Mouse (Mus musculus): ENCODE measurements around the gene Sart1. TPM values are rescaled to one million over a fixed set of nuclear protein-coding genes. Genes with fewer than 3 reads are reported as not detected.
A peak's percentile ranks its signal among the peaks of the same experiment; 100 is the strongest.
"Not testable (repeated sequence)": the region's sequence is repeated elsewhere in the genome, so short reads cannot be mapped to it uniquely, and the experiment has no call there.

Gene Sart1
- polyA plus RNA-seq, 1 experiment from 2014 or later = 88.8 TPM

DNA sequence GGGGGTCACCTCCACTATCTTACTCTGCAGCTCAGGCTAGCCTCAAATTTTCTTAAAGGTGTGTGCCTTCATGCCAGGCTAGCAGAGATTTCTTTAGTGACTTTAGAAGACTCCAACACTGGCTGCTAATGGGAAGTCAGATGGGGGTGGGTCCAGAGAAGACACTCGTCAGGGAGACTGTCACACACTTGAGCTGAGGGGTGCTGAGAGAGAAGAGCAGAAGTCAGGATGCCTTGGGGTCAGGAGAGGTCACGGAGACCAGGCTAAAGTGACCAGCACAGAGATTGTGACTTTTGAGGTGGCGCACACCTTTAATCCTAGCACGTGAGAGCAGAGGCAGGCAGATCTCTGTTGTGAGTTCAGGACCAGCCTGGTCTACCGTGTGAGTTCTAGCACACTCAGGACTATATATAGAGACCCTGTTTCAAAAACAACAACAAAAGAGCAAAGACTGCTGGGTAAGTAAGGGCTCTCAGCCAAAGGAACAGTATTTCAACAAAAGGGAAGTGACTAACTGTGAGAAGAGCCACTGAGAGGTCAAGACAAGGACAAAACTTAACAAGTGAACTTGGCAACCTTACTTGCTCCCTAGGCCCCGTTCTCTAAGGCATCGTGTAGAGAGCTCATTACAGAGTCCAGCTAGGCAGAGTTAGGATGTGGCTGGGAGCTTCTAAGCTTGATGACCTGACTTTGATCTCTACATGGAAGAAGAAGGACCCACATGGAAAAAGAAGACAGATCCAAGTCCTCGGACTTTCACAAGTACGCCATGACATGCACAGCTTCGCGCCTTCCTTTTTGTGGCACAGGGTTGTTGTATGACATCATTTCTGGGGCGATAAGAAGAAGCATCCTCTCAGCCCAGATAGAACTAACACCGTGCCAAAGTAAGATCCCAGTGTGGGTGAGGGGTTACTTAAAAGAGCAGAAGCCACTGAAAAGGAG, 19.8 kb upstream of the Sart1 start:
- Histone ChIP-seq H3K4me1 (peaks cover 32% of the 10 kb centered on the region), H3K27ac (no peak overlapping the region; the same call in 1 of the 2 replicates), H3K36me3 (0 out of 2 replicates have a peak, but pooled peaks cover 4% of the 10 kb centered on the region), H3K9me3 (no peaks in the 10 kb centered on the region), H3K4me3 (peak overlapping the region; percentile 71; the same call in 1 of the 2 replicates), H3K27me3 (ENCODE audit: insufficient read depth, poor library complexity, severe bottlenecking) (no peaks in the 10 kb centered on the region)
- no peak for DNase-seq (ENCODE audit: low spot score)
- 83% methylated on average over 13 of the region's 13 CpGs for WGBS

DNA sequence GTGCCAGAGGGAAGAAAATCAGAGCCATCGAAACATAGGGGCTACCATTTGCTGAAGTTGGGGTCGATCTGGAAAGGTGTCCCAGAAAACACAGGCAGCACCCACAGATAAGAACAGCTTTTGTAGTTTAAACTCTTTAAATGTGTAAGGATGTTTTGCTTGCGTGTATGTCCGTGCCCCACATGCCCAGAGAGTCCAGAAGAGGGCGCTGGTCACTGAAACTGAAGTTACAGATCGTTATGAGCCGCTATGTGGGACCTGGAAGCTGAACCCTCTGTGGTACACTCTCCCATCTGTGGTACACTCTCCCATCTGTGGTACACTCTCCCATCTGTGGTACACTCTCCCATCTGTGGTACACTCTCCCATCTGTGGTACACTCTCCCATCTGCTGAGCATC, 18.6 kb upstream of the Sart1 start:
- no peaks in the 10 kb centered on the region for H3K9me3 ChIP-seq
- WGBS = 16% methylated on average over 7 of the region's 7 CpGs
- peak; percentile 85 for DNase-seq (ENCODE audit: low spot score)
- H3K4me1 ChIP-seq = peaks cover 32% of the 10 kb centered on the region
- H3K27ac ChIP-seq = peak overlapping the region; percentile 94
- H3K4me3 ChIP-seq = peak overlapping the region; percentile 71
- no peaks in the 10 kb centered on the region for H3K27me3 ChIP-seq (ENCODE audit: insufficient read depth, poor library complexity, severe bottlenecking)
- H3K36me3 ChIP-seq = 0 out of 2 replicates have a peak, but pooled peaks cover 4% of the 10 kb centered on the region

DNA sequence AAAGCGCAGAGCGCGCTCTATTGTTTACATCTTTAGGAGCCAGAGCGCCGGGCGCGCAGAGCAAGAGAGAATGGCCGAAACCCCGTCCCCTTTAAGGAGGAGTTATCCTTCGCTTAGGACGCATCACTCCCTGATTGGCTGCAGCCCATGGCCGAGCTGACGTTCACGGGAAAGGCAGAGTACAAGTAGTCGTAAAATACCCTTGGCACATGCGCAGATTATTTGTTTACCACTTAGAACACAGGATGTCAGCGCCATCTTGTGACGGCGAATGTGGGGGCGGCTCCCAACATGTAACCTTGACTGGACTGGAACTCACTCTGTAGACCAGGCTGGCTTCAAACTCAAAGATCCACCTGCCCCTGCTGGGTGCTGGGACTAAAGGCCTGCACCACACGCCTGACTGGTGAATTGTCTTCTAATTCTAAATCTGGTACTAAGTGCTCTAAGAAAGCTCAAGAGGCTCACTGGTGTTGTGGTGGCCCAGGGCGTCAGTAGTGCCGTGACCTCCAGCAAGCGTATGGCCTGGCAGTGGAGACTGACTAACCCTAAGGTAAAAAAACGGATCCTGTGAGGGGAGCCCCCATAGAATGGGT, 18.1 kb upstream of the Sart1 start:
- DNase-seq (ENCODE audit: low spot score) = peak; percentile 87
- peaks cover 28% of the 10 kb centered on the region for H3K4me1 ChIP-seq
- peak overlapping the region; percentile 94 for H3K27ac ChIP-seq
- H3K27me3 ChIP-seq (ENCODE audit: insufficient read depth, poor library complexity, severe bottlenecking); H3K36me3 ChIP-seq; H3K9me3 ChIP-seq: not testable (repeated sequence)
- 22% methylated on average over 25 of the region's 25 CpGs for WGBS
- H3K4me3 ChIP-seq = peak overlapping the region; percentile 71

DNA sequence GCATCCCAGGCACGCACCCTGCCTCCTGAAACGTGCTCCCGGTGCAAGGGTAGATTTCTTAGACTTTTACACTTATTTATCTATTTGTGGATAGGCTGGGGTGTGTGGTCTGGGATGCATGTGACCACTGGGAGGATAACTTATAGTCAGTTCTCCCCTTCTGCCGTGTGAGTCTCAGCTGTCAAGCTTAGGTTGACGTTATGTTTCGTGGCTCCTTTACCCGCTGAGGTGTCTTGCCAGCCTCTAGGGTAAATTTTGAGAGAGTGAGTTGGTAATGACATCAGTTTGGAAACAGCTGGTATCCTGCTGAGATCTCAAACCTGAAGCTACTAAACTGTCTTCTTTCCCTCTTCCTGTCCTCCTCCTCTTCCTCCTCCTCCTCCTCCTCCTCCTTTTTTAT, 17.4 kb upstream of the Sart1 start:
- no peak for DNase-seq (ENCODE audit: low spot score)
- peak overlapping the region; percentile 57 for H3K4me3 ChIP-seq
- 23% methylated on average over 7 of the region's 7 CpGs for WGBS

DNA sequence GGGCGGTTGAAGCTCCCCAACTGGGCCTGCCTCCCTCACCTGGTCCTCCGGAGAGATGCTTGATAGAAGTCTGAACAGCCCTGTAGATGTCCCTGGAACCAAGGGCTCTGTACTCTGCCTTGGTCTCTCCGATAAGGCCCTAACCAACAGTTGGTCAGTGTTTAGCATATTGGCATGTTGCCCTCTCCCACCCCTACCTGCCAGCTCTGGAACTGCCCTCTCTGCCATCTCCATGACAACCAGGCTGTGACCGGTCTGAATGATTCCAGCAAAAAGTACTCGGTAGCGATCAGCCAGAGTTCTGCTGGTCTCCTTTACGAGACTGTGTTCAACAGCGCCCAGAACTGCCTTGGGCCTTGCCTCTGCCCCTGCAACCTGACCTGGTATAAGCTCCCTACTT, 13.8 kb upstream of the Sart1 start, which contains the start of gene Tsga10ip:
Gene Tsga10ip, minus strand, starts transcription at position 234 of the 400 bp plus-strand sequence.
- no peaks in the 10 kb centered on the region for H3K36me3 ChIP-seq
- 78% methylated on average over 8 of the region's 8 CpGs for WGBS
- peaks cover 20% of the 10 kb centered on the region for H3K4me1 ChIP-seq
- no peaks in the 10 kb centered on the region for H3K9me3 ChIP-seq
- no peaks in the 10 kb centered on the region for H3K27me3 ChIP-seq (ENCODE audit: insufficient read depth, poor library complexity, severe bottlenecking)
- DNase-seq (ENCODE audit: low spot score) = no peak
- no peak within 1 kb of the TSS for H3K4me3 ChIP-seq
- H3K27ac ChIP-seq = no peak within 1 kb of the TSS

More for the DNA sequence above, 17.4 kb upstream of the Sart1 start:
- H3K27ac ChIP-seq = peak overlapping the region; percentile 80; the same call in 1 of the 2 replicates
- peaks cover 26% of the 10 kb centered on the region for H3K4me1 ChIP-seq
- H3K9me3 ChIP-seq = no peaks in the 10 kb centered on the region
- no peaks in the 10 kb centered on the region for H3K27me3 ChIP-seq (ENCODE audit: insufficient read depth, poor library complexity, severe bottlenecking)
- 0 out of 2 replicates have a peak, but pooled peaks cover 4% of the 10 kb centered on the region for H3K36me3 ChIP-seq

DNA sequence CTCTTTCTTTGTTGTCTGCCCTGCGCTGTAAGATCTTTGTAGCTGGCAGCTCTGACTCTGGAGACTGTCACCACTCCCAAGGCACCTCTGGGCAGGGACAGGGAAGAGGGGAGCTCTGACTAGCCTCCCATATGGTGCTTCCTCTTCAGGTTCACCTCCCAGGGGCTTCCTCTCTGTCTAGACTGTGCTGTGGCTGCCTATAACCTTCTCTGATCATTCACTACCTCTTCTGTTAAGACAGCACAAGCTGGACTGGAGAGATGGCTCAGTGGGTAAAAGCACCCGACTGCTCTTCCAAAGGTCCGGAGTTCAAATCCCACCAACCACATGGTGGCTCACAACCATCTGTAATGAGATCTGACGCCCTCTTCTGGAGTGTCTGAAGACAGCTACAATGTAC, 12.6 kb upstream of the Sart1 start:
- WGBS = 65% methylated on average over 4 of the region's 4 CpGs
- H3K36me3 ChIP-seq; H3K27me3 ChIP-seq (ENCODE audit: insufficient read depth, poor library complexity, severe bottlenecking); H3K4me3 ChIP-seq; H3K9me3 ChIP-seq: not testable (repeated sequence)
- Histone ChIP-seq H3K4me1 (peaks cover 16% of the 10 kb centered on the region), H3K27ac (peak overlapping the region; percentile 67)
- peak; percentile 78 for DNase-seq (ENCODE audit: low spot score)

DNA sequence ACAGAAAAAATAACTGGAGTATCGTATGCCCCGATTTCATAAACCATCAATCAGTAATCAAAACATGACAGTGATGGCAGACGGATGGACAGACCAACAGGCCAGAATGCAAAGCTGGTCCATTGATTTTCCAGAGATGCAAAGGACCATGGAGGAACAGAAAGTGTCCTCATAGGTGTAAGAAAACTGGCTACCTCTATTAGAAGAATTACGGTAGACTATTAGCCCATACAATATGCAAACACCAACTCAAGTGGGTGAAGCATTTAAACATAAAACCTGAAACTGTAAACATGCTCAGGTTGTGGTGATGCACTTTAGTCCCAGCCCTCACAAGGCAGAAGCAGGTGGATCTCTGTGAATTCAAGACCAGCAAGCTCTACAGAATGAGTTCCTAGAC, 6.9 kb upstream of the Sart1 start:
- H3K9me3 ChIP-seq = no peaks in the 10 kb centered on the region
- peaks cover 22% of the 10 kb centered on the region for H3K4me1 ChIP-seq
- no peak overlapping the region for H3K4me3 ChIP-seq
- WGBS = 68% methylated on average over 4 of the region's 4 CpGs
- no peak overlapping the region for H3K27ac ChIP-seq
- no peaks in the 10 kb centered on the region for H3K36me3 ChIP-seq
- H3K27me3 ChIP-seq (ENCODE audit: insufficient read depth, poor library complexity, severe bottlenecking) = no peaks in the 10 kb centered on the region
- DNase-seq (ENCODE audit: low spot score) = no peak

DNA sequence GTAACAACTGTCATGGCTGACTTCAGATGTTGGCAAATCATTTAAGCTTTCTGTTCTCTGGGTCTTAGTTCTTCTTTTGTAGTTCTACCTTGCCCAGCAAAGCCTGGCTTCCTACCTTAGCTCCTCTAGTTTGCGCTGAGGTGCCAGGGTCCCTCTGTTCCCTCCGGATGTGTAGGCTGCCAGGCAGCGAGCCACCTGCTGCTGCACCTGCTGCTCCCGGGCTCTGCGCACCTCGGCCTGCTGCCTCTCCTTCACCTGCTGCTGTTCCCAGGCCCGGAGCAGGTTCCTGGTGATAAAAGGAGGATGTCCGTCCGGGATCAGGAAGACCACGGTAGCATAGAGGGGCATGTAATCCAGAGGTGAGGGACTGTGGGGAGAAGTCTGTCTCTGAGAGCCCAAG, 5.7 kb upstream of the Sart1 start:
- no peak for DNase-seq (ENCODE audit: low spot score)
- WGBS = 50% methylated on average over 10 of the region's 10 CpGs
- no peaks in the 10 kb centered on the region for H3K36me3 ChIP-seq
- no peaks in the 10 kb centered on the region for H3K27me3 ChIP-seq (ENCODE audit: insufficient read depth, poor library complexity, severe bottlenecking)
- no peak overlapping the region for H3K27ac ChIP-seq
- H3K9me3 ChIP-seq = no peaks in the 10 kb centered on the region
- H3K4me1 ChIP-seq = peaks cover 30% of the 10 kb centered on the region
- H3K4me3 ChIP-seq = no peak overlapping the region

DNA sequence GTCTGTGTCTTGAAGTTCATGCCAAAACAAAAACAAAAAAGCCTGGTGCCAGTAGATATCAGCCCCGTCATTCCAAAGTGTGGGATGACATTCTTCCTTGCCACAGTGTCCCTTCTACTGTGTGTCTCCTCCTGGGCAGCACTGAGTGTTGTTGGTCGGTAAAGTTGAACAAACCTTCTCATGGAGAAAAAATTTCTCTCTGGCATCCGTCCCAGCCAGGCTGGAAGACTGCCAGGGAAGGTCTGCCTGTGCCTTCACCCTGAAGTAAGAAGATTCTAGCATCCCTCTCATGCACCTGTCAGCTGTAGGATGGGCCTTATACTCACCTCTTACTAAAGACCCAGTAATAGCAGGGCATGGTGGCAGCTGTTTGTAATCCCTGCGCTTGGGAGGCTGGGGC, 4.4 kb upstream of the Sart1 start:
- Histone ChIP-seq H3K9me3 (no peaks in the 10 kb centered on the region), H3K4me3 (no peak overlapping the region), H3K27ac (no peak overlapping the region), H3K36me3 (no peaks in the 10 kb centered on the region), H3K4me1 (peaks cover 34% of the 10 kb centered on the region), H3K27me3 (ENCODE audit: insufficient read depth, poor library complexity, severe bottlenecking) (no peaks in the 10 kb centered on the region)
- DNase-seq (ENCODE audit: low spot score) = no peak
- WGBS = 59% methylated on average over 4 of the region's 4 CpGs

DNA sequence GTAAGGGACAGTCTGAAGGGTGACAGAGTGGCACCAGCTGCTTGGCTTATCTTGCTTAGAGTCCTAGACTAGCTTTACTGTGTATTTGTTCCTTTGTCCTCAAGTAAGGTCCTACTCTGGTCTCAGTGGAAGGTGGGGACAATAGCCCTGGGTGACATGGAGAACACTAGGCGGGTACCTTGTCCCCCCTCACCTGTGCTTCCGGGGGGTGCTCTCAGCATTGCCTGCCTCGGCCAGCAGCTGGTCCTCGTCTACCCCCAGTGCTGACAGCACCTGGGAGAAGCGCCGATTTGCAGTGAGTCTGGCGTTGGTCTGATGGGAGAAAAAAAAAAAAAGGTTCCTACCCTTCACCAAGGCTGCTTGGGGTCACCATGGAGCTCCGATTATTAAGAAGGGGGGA, 1.9 kb upstream of the Sart1 start:
- H3K4me1 ChIP-seq = peaks cover 50% of the 10 kb centered on the region
- peak overlapping the region; percentile 92 for H3K27ac ChIP-seq
- WGBS = 66% methylated on average over 8 of the region's 8 CpGs

DNA sequence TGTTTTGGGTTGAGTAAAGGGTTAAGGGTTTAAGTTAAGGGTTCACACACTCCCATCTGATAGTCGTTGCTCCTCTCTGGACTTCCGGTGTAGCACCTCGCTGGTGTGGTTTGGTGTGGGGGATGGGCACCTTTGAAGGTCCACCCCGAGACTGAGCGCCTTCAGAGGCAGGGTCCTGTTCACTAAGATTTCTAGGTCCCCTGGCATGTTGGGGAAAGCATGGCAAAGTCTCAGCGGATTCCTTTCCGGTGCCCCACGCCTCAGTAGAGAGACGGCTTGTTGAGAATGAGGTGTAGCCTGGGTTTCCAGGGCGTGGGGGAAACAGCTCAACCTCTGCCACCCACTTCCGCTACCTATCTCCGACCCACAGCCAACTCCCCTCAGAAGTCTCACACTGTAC, 1.1 kb upstream of the Sart1 start:
- H3K4me1 ChIP-seq = peaks cover 45% of the 10 kb centered on the region
- WGBS = 31% methylated on average over 12 of the region's 12 CpGs
- peak; percentile 85 for DNase-seq (ENCODE audit: low spot score)

More for the DNA sequence above, 1.9 kb upstream of the Sart1 start:
- Histone ChIP-seq H3K36me3 (peaks cover 6% of the 10 kb centered on the region; the same call in 1 of the 2 replicates), H3K27me3 (ENCODE audit: insufficient read depth, poor library complexity, severe bottlenecking) (no peaks in the 10 kb centered on the region), H3K4me3 (peak overlapping the region; percentile 99), H3K9me3 (no peaks in the 10 kb centered on the region)
- DNase-seq (ENCODE audit: low spot score) = no peak

DNA sequence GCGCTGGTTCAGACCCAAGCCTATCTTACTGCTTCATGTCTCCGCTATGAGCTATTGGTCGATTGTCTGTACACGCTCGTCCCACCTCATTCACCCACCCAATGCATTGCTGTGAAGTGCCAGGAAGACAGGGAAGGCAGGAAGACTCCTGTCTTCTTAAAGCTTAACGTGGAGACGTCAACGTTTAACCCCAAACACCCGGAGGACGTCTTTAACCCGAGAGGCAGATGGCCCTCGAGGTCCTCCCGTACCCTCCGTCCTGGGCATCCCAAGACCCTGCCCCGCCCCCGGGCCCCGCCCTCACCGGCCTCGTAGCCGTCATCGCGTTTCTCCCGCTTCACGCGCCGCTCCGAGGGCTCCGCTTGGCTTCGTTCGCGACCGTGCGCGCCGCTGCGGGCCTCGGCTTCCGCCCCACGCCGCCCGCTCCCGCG, 477 bp downstream of the Sart1 start:
- DNase-seq (ENCODE audit: low spot score) = no peak

More for the DNA sequence above, 1.1 kb upstream of the Sart1 start:
- Histone ChIP-seq H3K4me3 (peak overlapping the region; percentile 99), H3K9me3 (no peaks in the 10 kb centered on the region), H3K27ac (peak overlapping the region; percentile 92), H3K36me3 (peaks cover 13% of the 10 kb centered on the region), H3K27me3 (ENCODE audit: insufficient read depth, poor library complexity, severe bottlenecking) (no peaks in the 10 kb centered on the region)

DNA sequence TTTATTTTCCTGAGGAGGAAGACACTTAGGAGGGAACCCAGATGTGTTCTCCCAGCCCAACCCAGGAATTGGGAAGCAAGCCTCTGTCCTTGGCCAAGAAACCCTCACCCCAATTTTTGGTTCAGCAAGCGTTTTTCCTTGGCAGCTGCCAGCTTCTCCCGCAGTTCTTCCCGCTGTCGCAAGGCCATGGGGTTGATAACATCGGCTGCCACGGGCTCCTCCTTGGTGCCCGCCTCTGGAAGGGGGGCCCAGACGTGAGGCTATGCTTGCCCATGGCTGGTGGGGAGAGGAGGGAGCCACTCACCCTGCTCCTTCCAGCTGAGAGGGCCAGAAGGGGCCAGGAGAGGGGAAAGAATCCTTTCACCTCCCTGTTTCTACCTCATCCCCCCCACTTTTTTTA, 3.8 kb downstream of the Sart1 start:
- peaks cover 63% of the 10 kb centered on the region for H3K36me3 ChIP-seq

More for the DNA sequence above, 477 bp downstream of the Sart1 start:
- H3K4me1 ChIP-seq = peaks cover 40% of the 10 kb centered on the region
- no peaks in the 10 kb centered on the region for H3K27me3 ChIP-seq (ENCODE audit: insufficient read depth, poor library complexity, severe bottlenecking)
- H3K4me3 ChIP-seq = peak overlapping the region; percentile 99
- H3K27ac ChIP-seq = peak overlapping the region; percentile 92
- under 1% methylated on average over 43 of the region's 43 CpGs for WGBS
- no peaks in the 10 kb centered on the region for H3K9me3 ChIP-seq
- H3K36me3 ChIP-seq = peaks cover 30% of the 10 kb centered on the region

More for the DNA sequence above, 3.8 kb downstream of the Sart1 start:
- Histone ChIP-seq H3K9me3 (no peaks in the 10 kb centered on the region), H3K27me3 (ENCODE audit: insufficient read depth, poor library complexity, severe bottlenecking) (no peaks in the 10 kb centered on the region), H3K27ac (no peak overlapping the region), H3K4me3 (no peak overlapping the region), H3K4me1 (peaks cover 25% of the 10 kb centered on the region)
- no peak for DNase-seq (ENCODE audit: low spot score)
- WGBS = 87% methylated on average over 8 of the region's 8 CpGs
